Mouse (Mus musculus) cerebellum, postnatal 25 days (tissue): ENCODE results near the gene Hlcs.
A peak's percentile ranks its signal among the peaks of the same experiment; 100 is the strongest.

Experiments
- DNase-seq, 2 experiments: peaks; one replicate each; pipeline ENCODE4 v3.0.0; 2021; ENCODE audit warnings: mixed read lengths in 2 of 2

The Hlcs gene

DNA sequence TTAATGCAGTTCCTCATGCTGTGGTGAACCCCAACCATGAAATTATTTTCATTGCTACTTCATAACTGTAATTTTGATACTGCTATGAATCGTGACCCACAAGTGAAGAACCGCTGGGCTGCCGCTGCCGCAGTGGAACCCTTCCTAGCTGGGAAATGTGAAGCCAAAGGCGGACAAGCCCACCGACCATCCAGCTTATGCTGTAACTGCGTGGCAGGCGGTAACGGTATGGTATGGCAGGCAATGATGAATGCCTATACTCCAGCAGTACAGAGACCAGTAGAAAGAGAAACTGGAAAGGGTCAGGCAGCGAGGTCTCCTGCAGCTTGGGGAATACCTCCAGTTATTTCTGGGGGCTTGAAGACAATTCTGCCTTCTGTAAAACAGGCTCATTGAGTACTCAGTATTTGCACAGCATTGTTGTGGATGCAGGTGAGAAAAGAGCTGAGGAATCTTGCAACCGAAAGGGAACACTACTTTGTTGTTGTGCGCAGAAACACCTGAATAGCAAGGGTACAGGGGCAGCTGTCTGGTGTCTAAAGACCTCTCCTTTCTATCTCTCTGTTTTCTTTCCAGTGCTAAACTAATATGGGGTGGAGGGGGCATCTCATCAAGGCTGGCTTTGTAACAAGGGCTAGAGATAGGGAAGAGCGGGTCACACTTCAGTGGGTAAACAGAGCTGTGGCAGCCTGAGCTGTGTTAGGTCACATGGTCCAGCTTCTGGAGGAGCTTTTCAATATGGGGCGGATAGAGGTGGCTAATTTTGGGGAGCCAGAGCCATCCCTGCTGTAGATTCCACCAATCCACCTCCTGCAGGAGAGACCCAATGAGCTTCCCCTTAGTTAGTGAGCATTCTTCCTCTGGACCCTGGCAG lies 224.3 kb downstream of the Hlcs start:
- no peak for DNase-seq

DNA sequence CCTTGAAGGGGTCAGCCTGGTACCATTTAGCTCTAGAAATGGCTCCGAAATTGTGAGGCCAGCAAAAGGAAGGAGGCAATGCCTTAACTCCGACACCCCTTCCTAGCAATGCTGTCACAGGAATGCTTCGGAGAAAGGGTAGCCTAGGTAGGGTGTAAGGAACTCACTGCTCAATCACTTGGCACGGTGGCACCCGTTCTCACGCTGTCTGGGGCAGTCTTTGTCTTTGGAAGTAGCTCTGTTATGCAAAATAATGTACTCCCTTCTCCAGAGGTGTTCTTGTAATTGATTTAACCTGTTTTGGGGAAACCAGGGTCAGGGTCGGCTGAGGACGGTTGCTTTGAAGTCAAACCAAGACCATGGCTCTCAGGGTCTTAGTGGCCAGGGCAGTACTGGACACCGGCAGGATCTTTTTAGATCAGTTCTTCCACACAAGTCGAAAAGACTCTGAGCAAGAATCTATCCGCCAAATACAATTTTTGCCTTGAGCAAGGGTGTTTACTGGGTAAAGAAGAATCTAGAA lies 225.1 kb downstream of the Hlcs start:
- DNase-seq = no peak

DNA sequence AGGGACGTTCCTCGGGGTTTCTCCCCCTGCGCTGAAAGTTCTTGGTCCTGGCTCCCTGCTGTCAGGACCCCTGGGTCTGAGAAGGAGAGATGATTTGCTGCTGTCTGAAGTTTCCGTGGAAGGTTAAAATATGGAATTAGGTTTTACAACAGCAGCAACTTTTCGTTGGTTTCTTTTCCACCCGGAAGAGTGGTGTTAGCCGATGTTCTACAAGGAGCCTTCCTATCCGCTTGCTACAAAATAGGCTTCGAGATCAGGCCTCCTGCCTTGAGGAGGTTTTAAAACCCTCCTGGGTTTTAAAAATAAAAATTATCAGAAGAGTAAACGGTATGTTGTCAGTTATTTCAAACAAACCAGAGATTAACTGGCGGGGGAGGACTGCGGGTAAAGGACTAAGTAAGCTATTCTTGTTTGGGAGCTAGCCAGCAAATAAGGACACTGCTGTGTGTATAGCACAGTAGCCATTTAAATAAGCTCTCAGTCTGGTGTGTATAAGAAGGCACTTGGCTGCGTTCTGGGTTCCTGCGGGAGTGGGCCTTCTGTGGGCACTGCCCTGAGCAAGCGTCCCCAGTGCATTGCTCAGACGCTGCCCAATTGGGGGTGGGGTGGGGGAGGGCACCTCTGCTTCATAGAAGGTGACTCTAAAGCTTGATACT lies 225.7 kb downstream of the Hlcs start:
- no peak for DNase-seq

DNA sequence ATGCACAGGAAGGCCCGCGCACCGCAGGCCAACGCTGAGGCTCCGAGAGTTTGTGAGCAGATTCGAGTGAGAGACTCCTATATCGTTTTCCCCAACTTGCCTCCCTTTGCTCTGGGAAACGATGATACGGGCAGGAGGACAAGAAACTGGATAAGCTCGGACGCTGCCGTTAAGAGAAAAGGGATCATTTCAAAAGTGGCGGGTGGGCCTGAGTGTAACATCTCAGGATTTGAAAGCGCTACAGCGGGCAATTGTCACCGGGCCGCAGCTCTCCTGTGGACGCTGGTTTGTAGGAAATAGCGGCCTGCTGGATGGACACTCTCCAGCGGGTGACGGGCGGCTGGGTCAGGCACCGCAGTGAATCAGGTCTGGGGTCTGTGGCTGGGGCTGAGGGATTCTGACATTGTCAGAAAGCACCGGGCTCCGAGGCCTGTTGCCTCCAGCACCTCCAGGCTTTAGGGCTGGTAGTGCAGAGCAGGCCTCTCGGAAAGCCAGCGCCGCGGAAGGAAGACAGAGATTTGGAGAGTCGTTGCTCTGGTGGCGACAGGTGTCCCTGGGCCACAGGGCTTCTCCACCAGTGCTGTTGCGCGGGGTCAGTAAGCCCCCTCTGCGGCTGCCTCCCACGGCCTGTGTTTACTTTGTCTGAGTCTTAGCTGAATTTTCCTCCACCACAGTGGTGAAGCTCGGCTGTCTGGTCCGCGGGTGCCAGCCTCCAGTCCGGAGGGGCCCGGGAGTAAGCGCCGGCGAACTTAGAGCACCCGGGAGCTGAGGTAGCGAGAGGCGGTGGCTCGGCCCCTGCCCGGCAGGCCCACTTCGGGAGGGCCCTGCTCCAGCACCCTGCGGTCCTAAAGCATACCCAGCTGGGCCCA lies 226.4 kb downstream of the Hlcs start:
- peak in 1 of 2 experiments; percentile 19 for DNase-seq

DNA sequence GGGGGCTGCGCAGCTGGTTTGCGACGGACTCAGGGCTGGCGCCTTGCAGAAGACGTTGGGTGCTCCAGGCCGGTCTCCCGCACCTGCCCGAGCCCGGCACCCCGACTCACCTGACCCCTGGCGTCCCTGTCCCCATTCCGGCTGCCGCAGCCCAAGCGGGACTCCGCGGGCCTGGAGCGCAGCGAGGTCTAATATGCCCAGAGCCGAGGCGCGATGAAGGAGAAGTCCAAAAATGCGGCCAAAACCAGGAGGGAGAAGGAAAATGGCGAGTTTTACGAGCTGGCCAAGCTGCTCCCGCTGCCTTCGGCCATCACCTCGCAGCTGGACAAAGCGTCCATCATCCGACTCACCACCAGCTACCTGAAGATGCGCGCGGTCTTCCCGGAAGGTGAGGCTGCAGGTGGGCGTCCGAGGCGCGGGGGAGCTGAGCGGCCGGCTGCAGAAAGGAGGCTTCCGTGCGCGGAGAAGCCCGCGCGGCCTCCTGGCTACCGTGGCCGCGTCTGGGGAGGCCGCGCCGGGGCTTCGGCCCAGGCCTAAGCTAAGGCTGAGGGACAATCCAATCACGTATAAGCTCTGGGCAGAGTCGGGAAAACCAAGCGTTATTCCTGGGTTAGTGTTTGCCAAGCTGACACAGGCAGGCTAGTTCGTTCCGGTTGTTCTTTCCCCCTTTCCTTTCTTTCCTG lies 227.6 kb downstream of the Hlcs start:
- DNase-seq = no peak

DNA sequence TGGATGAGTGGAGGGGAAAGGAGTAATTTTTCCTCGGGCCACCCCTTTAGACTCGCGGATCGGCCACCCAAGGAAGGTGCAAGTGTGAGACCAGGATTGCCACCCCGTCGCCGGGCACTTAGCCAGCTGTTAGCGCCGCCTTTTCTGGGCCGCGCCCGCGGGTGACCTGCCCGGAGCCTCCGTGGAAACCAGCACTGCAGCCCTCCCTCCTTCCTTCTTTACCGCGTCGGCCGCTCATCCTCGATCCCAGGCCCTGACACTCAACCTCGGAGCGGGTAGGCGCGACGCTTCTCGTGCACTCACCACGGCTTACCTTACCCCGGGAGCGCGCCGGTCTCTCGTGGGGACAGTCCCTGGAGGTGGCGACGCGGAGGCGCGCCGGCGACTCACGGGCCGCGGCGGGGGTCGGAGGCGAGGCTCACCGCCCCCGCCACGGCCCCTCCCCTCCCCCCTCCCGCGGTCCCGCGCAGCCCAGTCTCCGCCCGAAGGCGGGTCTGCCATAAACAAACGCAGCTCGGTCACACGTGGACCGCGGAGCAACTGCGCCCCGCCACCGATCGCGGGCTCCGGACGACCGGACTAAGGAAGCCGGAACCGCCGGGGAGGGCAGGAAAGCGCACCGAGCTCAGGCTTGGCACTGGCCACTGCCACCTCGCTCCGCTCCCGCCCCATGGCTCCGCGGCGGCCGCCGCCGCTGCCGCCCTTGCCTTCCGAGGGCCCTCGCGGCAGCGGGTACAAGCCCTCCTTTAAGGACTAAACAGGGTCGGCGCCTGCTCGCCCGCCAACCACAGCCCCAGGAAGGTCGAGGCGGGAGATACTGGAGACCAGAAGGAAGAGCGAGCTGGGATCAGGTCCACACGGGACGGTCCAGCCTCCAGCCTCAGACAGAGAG lies 228.4 kb downstream of the Hlcs start, which contains the start of gene Sim2:
Gene Sim2, plus strand, starts transcription at position 221 of the 892 bp plus-strand sequence.
- DNase-seq = peak in 1 of 2 experiments; percentile 28

DNA sequence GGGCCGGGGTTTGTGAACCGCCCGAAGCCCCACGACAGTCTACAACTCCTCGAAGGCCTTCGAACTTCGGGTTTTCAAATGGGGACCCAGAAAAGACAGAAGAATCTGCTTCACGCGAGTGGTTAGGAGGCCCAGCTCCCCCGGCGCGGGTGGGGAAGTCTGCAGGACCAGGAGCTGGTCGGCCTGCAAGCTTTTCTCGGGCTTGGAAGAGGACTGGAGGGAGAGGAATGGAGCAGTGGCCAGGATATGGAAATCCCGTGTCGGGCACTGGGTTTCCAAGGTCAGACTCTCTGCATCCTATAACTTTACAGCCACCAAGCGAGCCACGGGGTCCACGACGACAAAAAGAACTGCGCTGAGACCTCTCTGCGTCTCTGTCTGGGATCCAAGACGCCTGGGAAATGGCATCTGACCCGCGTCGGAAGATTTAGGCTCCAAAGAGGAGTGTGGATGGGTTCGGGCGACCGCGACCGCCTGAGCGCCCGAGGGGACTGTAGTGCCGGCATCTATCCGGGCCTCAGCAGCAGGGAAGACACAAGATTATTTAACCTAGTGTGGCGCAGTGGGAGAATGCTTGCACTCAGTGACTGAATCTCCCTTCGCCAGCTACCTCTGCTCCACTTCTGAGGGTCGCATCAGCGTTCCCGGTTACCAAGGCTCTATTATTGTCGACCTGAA lies 229.4 kb downstream of the Hlcs start:
- no peak for DNase-seq

DNA sequence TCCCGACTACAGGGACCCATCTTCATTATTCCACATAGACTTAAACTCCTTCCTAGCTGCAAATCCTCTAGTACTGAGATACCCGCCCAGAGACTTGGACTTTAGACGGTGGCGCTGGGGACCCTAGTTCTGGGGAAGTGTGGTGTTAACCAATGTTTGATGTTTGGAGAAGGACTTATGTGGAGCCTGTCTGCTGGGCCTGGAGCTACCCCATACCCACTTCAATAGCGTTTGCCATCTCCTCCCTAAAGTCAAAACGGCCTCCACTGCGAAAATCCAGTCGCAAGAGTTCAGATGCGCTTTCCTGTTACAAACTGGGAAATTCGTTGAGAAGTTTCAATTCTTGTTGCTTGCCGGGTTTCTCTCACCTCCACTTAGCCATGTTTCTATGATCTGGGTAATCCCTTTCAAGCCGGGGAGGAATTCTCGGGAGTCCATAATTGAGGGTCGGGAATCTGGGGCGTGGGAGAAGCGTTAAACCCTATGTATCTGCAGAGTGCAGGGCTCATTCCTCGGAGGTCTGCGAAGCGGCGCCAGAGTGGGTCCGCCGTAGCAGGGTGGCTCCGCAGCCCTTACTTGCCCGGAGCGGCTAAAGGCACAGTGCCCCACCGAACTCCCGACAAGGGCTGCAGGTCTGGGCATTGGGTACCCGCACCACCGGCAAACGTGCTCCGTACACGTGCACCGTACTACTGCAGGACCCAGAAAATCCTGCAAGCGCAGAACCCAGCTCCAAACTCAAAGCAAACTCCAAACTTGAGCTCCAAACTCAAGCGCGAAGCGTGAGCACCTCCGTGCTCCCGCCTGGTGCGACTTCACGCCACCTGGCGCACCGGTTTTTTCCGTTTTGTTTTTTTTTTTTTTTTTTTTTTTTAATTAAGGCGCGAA lies 230.2 kb downstream of the Hlcs start:
- no peak for DNase-seq

DNA sequence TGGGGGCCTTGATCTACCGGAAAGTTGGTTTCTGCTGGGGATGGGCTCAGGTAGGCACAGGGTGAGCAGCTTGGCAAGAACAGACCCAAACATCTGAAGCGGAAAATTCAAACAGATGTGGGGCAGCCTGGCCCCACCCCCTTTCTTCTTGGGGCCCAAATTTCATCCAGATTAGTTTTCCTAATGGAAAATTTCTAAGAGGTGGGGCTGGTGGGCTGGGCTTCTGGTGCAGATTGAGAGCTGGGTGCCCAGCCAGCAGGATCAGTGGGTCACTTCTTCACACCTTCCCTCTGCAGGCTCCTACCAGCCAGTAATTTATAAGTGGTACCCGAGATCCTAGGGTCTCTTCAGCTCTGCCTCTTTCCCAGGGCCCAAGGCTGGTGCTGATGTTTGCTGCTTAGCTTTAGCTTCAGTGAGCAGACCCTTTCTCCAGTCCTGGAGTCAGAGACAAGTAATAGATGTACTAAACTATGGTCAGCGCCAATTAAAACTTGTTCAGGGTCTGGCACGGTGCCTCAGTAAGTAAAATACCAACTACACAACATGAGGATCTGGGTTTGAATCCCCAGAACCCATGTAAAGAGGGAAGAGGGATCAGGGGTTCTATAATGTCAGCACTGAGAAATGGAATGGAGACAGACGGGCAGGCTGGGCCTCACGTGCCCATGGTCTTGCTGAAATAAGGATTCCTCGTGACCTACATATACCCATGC lies 231.2 kb downstream of the Hlcs start:
- DNase-seq = no peak

DNA sequence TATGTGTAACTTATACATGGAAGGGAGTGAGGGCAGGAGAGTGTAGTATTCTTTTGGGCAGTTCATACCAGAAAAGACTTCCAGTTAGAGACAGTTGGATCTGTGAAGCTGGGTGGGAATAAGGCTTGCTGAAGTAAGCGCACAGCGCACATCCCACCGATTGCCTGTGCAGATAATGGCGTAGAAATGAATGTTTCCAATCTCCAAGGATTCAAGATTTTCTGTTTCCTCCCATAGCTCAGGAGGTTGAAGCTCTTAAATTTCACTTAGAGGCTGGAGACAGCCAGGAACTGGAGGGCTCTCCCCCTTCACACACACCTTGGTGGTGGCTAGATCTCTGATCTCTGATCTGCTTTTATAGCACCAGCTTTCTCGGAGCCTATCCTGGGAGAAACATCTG lies 231.8 kb downstream of the Hlcs start:
- no peak for DNase-seq

DNA sequence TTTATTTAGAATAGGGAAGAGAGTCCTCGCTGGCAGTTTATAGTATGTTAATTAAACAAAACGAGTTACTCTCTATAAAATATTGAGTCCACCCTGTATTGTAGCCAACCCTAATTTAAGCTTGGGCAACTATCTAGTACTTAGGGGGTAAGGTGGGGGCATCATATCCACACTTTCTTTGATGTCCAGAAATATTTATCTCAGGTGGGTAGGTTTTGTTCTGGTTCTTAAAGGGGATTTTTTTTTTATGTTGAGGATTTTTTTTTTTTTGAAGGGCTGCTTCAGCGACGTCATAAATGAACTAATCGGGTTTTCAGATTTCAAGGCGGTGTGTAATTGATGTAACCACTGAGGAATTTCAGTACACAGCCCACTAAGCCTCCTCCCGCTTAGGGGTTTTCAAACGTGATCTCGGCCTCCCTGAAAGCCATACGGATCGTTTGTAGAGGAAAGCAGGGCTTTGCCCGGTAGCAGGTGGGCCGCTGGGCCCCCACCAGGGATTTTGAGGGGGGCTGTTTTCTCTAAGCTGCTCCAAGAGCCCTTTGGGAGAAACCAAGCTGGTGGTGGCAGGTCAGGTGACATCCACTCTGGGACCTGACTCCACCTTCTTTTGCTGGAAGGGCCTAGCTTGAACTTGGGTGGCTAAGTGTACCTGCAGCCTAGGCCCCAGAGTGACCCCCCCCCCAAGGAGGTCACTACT lies 233.4 kb downstream of the Hlcs start:
- no peak for DNase-seq

DNA sequence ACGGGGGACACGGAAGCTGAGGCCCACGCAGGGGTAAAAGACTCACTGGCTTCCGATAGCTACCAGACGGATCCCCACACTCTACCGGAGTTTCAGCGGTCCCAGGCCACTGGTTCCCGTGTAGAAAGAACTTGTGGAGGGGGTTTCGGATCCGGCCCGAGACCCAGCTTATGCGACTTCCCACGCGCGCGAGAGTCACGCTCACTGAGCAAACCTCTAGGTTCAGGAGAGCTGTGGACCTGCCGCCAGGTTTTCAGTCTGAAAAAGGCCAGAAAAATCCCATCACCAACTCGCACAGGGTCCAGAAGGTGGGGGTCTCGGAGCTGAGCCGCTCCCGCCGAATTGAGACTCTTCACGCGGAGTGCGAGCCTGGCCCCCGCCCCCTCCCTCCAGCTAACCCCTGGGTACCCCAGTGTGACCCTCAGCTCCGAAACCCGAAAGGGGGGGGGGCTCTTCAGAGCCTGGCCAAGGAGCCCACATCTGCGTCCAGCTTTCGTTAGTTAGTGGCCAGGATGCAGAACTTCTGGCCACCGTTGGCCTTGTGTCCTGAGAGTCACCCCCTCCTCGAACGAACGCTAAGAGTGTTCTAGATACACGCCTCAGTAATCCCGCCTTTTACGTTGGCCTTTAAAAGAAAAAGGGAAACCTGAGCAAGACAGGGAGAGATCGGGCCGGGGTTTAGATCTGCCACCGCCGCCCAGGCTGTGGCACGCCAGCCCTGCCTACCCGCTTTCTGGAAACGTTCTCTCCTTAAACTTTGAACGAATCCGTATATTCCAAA lies 234.1 kb downstream of the Hlcs start:
- no peak for DNase-seq
